Mouse (Mus musculus) midbrain, embryonic 13.5 days (tissue): ENCODE measurements around the gene Alox5. TPM values are rescaled to one million over a fixed set of nuclear protein-coding genes. Genes with fewer than 3 reads are reported as not detected.
A peak's percentile ranks its signal among the peaks of the same experiment; 100 is the strongest.
"Not testable (repeated sequence)": the region's sequence is repeated elsewhere in the genome, so short reads cannot be mapped to it uniquely, and the experiment has no call there.

Experiments
- ATAC-seq: fragments of 200-750 bp; cut with Nextera tagmentation; 2 replicates; pipeline ENCODE4 v1.8.0; 2017; ENCODE audit warnings: mild to moderate bottlenecking, moderate TSS enrichment, moderate library complexity
- H3K27ac ChIP-seq: fragments of 300-500 bp; sonication (generic); 2 replicates; pipeline ENCODE4 v1.5.1; 2015; ENCODE audit warnings: inconsistent platforms, mild to moderate bottlenecking, moderate library complexity
- H3K27me3 ChIP-seq: fragments of 300-500 bp; sonication (generic); 2 replicates; pipeline ENCODE4 v1.6.1; 2015; ENCODE audit warnings: mild to moderate bottlenecking, inconsistent platforms
- H3K36me3 ChIP-seq: fragments of 300-500 bp; sonication (generic); 2 replicates; pipeline ENCODE4 v1.6.1; 2015; ENCODE audit warnings: mild to moderate bottlenecking, inconsistent platforms
- H3K4me1 ChIP-seq: fragments of 300-500 bp; sonication (generic); replicated peaks from 2 replicates; pipeline ENCODE4 v1.6.1; 2015; ENCODE audit warnings: inconsistent platforms
- H3K4me2 ChIP-seq: fragments of 300-500 bp; sonication (generic); replicated peaks from 2 replicates; pipeline ENCODE4 v1.6.1; 2015; ENCODE audit warnings: moderate library complexity, mild to moderate bottlenecking, inconsistent platforms
- H3K4me3 ChIP-seq: fragments of 300-500 bp; sonication (generic); replicated peaks from 2 replicates; pipeline ENCODE4 v1.5.1; 2015; ENCODE audit warnings: mild to moderate bottlenecking, inconsistent platforms
- H3K9ac ChIP-seq: fragments of 300-500 bp; sonication (generic); replicated peaks from 2 replicates; pipeline ENCODE4 v1.6.1; 2015; ENCODE audit warnings: mild to moderate bottlenecking, inconsistent platforms
- H3K9me3 ChIP-seq: fragments of 300-500 bp; sonication (generic); 2 replicates; pipeline ENCODE4 v1.6.1; 2016; ENCODE audit warnings: mild to moderate bottlenecking, inconsistent platforms
- WGBS: fragments of 180-500 bp; shearing (Covaris S2); methylation state at CpG from one replicate; pipeline ENCODE4 v1.1.7; 2015; 5-methylcytosine and 5-hydroxymethylcytosine counted together
- polyA plus RNA-seq: library from polyadenylated mRNA; unstranded; fragments of >200 nt; fragmentation: Nextera tagmentation; extraction: Ambion mirVana; gene quantifications from 2 replicates; pipeline ENCODE4 v1.2.1, GENCODE M21; 2015

The Alox5 gene
- 0.58 and 0.59 TPM in 2 replicates for polyA plus RNA-seq

GRCm38 (mm10) chr6:116460544-116461283 lies at the start of gene Alox5:
TSS of gene Alox5 (minus strand) at chr6:116461178.
- WGBS, result 3% methylated on average over 43 of the region's 43 CpGs
- no peaks in the 10 kb centered on the region for H3K36me3 ChIP-seq
- peaks cover 8% of the 10 kb centered on the region for H3K4me1 ChIP-seq
- peak; percentile 83 for ATAC-seq
- H3K27me3 ChIP-seq, result peaks cover 30% of the 10 kb centered on the region
- no peaks in the 10 kb centered on the region for H3K9me3 ChIP-seq
- peak within 1 kb of the TSS; percentile 70 for H3K4me2 ChIP-seq
- H3K4me3 ChIP-seq, result peak within 1 kb of the TSS; percentile 38
- no peak within 1 kb of the TSS for H3K27ac ChIP-seq
- H3K9ac ChIP-seq, result peak within 1 kb of the TSS; percentile 51

- H3K27me3 ChIP-seq, ATAC-seq, H3K36me3 ChIP-seq, H3K4me1 ChIP-seq, H3K4me3 ChIP-seq, H3K27ac ChIP-seq, H3K4me2 ChIP-seq, H3K9ac ChIP-seq: not testable (repeated sequence)
- 92% methylated on average over 20 of the region's 20 CpGs for WGBS
- H3K9me3 ChIP-seq, result peaks cover 14% of the 10 kb centered on the region; the same call in 1 of the 2 replicates
These were observed 45.5 kb upstream of the Alox5 start, which contains the start of gene Olfr212 for GRCm38 (mm10) chr6:116506302-116507003. TSS of gene Olfr212 (plus strand) at chr6:116506516.

- no peak overlapping the region for H3K27ac ChIP-seq
- H3K9me3 ChIP-seq, result no peaks in the 10 kb centered on the region; the same call in 1 of the 2 replicates
- no peaks in the 10 kb centered on the region for H3K4me1 ChIP-seq
- ATAC-seq, result no peak
- H3K27me3 ChIP-seq, result no peaks in the 10 kb centered on the region
- no peak overlapping the region for H3K9ac ChIP-seq
- H3K36me3 ChIP-seq, result no peaks in the 10 kb centered on the region
- WGBS, result 90% methylated on average over 1 of the region's 1 CpGs
- no peak overlapping the region for H3K4me2 ChIP-seq
- no peak overlapping the region for H3K4me3 ChIP-seq
These were observed 35.0 kb upstream of the Alox5 start for GRCm38 (mm10) chr6:116495960-116496359.

- H3K27me3 ChIP-seq, result no peaks in the 10 kb centered on the region
- no peak overlapping the region for H3K4me3 ChIP-seq
- H3K27ac ChIP-seq, result no peak overlapping the region
- 84% methylated on average over 5 of the region's 5 CpGs for WGBS
- no peak overlapping the region for H3K4me2 ChIP-seq
- H3K36me3 ChIP-seq, result no peaks in the 10 kb centered on the region
- no peaks in the 10 kb centered on the region for H3K4me1 ChIP-seq
- ATAC-seq, result no peak
- no peak overlapping the region for H3K9ac ChIP-seq
- H3K9me3 ChIP-seq, result no peaks in the 10 kb centered on the region
These were observed 32.8 kb upstream of the Alox5 start for GRCm38 (mm10) chr6:116493742-116494141.

GRCm38 (mm10) chr6:116488791-116489190 lies 27.8 kb upstream of the Alox5 start, which contains the start of gene Olfr211:
TSS of gene Olfr211 (plus strand) at chr6:116489091.
- no peaks in the 10 kb centered on the region for H3K27me3 ChIP-seq
- no peak within 1 kb of the TSS for H3K4me2 ChIP-seq
- no peak within 1 kb of the TSS for H3K9ac ChIP-seq
- no peak within 1 kb of the TSS for H3K4me3 ChIP-seq
- no peak within 1 kb of the TSS for H3K27ac ChIP-seq
- no peaks in the 10 kb centered on the region for H3K36me3 ChIP-seq
- no peaks in the 10 kb centered on the region for H3K9me3 ChIP-seq
- H3K4me1 ChIP-seq, result no peaks in the 10 kb centered on the region
- 69% methylated on average over 4 of the region's 4 CpGs for WGBS
- ATAC-seq, result no peak

GRCm38 (mm10) chr6:116486833-116487232 lies 25.9 kb upstream of the Alox5 start:
- H3K9ac ChIP-seq, result no peak overlapping the region
- H3K27ac ChIP-seq, result no peak overlapping the region
- no peaks in the 10 kb centered on the region for H3K4me1 ChIP-seq
- no peaks in the 10 kb centered on the region for H3K36me3 ChIP-seq
- H3K4me3 ChIP-seq, result no peak overlapping the region
- 70% methylated on average over 1 of the region's 1 CpGs for WGBS
- no peaks in the 10 kb centered on the region for H3K9me3 ChIP-seq
- ATAC-seq, result no peak
- H3K27me3 ChIP-seq, result no peaks in the 10 kb centered on the region
- H3K4me2 ChIP-seq, result no peak overlapping the region

GRCm38 (mm10) chr6:116485081-116485480 lies 24.1 kb upstream of the Alox5 start:
- no peaks in the 10 kb centered on the region for H3K4me1 ChIP-seq
- WGBS, result 84% methylated on average over 1 of the region's 1 CpGs
- no peak overlapping the region for H3K27ac ChIP-seq
- H3K4me2 ChIP-seq, result no peak overlapping the region
- H3K9ac ChIP-seq, result no peak overlapping the region
- ATAC-seq, result no peak
- no peaks in the 10 kb centered on the region for H3K36me3 ChIP-seq
- no peak overlapping the region for H3K4me3 ChIP-seq
- no peaks in the 10 kb centered on the region for H3K27me3 ChIP-seq
- no peaks in the 10 kb centered on the region for H3K9me3 ChIP-seq

GRCm38 (mm10) chr6:116468081-116468480 lies 7.1 kb upstream of the Alox5 start:
- no peak overlapping the region for H3K27ac ChIP-seq
- no peak overlapping the region for H3K9ac ChIP-seq
- no peaks in the 10 kb centered on the region for H3K4me1 ChIP-seq
- H3K4me2 ChIP-seq, result no peak overlapping the region
- no peak for ATAC-seq
- H3K4me3 ChIP-seq, result no peak overlapping the region
- no peaks in the 10 kb centered on the region for H3K27me3 ChIP-seq
- WGBS, result 35% methylated on average over 3 of the region's 3 CpGs
- H3K36me3 ChIP-seq, result no peaks in the 10 kb centered on the region
- H3K9me3 ChIP-seq, result peaks cover 3% of the 10 kb centered on the region; the same call in 1 of the 2 replicates

GRCm38 (mm10) chr6:116459232-116459631 lies 1.7 kb downstream of the Alox5 start:
- no peak for ATAC-seq
- WGBS, result 86% methylated on average over 2 of the region's 2 CpGs
- Histone ChIP-seq H3K4me1 (peaks cover 8% of the 10 kb centered on the region), H3K4me3 (no peak overlapping the region), H3K27ac (no peak overlapping the region), H3K4me2 (no peak overlapping the region), H3K36me3 (no peaks in the 10 kb centered on the region), H3K9me3 (no peaks in the 10 kb centered on the region), H3K27me3 (peaks cover 30% of the 10 kb centered on the region), H3K9ac (no peak overlapping the region)

- H3K9me3 ChIP-seq, result no peaks in the 10 kb centered on the region
- 77% methylated on average over 4 of the region's 4 CpGs for WGBS
- no peak for ATAC-seq
These were observed 2.2 kb downstream of the Alox5 start for GRCm38 (mm10) chr6:116458728-116459127.

GRCm38 (mm10) chr6:116456482-116456881 lies 4.5 kb downstream of the Alox5 start:
- Histone ChIP-seq H3K9me3 (no peaks in the 10 kb centered on the region), H3K4me3 (no peak overlapping the region), H3K36me3 (no peaks in the 10 kb centered on the region), H3K9ac (no peak overlapping the region), H3K27ac (no peak overlapping the region), H3K4me1 (peaks cover 8% of the 10 kb centered on the region), H3K4me2 (no peak overlapping the region), H3K27me3 (peaks cover 21% of the 10 kb centered on the region)
- no peak for ATAC-seq
- 95% methylated on average over 1 of the region's 1 CpGs for WGBS

More at GRCm38 (mm10) chr6:116458728-116459127, 2.2 kb downstream of the Alox5 start:
- peaks cover 8% of the 10 kb centered on the region for H3K4me1 ChIP-seq
- no peak overlapping the region for H3K9ac ChIP-seq
- H3K36me3 ChIP-seq, result no peaks in the 10 kb centered on the region
- H3K4me2 ChIP-seq, result no peak overlapping the region
- no peak overlapping the region for H3K27ac ChIP-seq
- H3K4me3 ChIP-seq, result no peak overlapping the region
- H3K27me3 ChIP-seq, result peaks cover 30% of the 10 kb centered on the region

GRCm38 (mm10) chr6:116455781-116456180 lies 5.2 kb downstream of the Alox5 start:
- no peak for ATAC-seq
- Histone ChIP-seq H3K4me2 (no peak overlapping the region), H3K27ac (no peak overlapping the region), H3K4me1 (peaks cover 4% of the 10 kb centered on the region), H3K9ac (no peak overlapping the region), H3K9me3 (no peaks in the 10 kb centered on the region), H3K4me3 (no peak overlapping the region), H3K36me3 (no peaks in the 10 kb centered on the region), H3K27me3 (peaks cover 14% of the 10 kb centered on the region)
- 78% methylated on average over 4 of the region's 4 CpGs for WGBS
